Mouse (Mus musculus) embryo, embryonic 9.5 days (tissue): ENCODE measurements around the gene Tsfm.

Experiments used
- DNase-seq: peaks from one replicate; pipeline ENCODE4 v3.0.0-alpha.2; 2017; ENCODE audit errors: extremely low spot score

Tsfm gene

DNA sequence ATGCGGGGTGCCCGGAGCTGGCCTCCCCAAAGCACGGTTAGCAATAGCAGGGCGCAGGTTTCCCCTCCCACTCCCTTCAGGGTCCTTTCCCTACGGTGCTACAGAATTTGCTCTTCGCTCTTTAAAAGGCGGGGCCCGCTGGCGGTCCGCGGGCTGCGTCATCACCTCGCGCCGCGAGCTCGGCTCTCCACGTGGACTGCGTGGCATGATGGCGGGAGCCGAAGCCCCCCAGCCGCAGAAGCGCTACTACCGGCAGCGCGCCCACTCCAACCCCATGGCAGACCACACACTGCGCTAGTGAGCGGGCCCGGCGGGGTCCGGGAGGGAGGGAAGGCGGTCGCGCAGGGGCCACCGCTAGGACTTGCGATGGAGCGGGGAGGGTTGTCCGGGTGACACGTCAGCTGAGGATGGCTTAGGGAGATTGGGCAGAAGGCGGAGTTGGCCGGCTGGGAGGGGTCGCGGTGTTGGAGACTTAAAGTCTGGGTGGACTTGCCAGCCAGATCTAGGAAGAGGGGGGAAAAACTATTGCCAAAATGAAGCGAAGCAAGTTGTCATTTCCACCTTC, 11.2 kb upstream of the Tsfm start:
- DNase-seq, result peak; percentile 96

GRCm38 (mm10) chr10:127041274-127041766, 10.7 kb upstream of the Tsfm start, which contains the start of the genes Mettl1 and Eef1akmt3:
Gene Mettl1, plus strand, starts transcription at chr10:127041414.
Gene Eef1akmt3, minus strand, starts transcription at chr10:127041513.
- DNase-seq, result no peak

DNA sequence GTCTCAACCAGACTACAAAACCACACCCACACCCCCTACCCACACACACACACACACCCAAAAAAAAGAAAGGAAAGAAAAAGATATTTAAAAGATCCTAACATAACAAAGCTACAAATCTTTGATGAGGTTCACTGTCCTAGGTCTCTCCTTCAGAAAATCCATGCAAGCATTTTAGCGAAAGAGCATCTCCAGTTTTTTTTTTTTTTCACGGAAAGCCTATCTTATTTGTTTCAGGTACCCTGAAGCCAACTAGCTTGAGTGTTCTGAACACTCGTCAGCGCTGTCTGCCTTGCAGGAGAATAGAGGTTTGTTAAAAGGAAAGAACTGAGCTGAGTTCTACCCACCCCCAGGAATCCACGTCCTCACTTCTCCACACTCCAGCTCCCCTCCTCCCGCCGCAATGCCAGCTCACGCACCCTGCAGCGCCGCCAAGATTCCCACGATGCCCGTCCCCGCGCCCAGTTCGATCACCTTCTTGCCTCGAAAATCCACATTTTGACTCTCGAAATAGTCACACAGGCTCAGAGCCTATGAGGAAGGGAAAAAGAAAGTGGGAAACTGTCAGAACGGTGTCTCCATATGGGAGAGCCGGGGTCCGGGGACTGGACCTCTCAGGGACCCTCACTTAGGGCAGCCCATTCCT, 10.1 kb upstream of the Tsfm start:
- DNase-seq, result no peak

GRCm38 (mm10) chr10:127037641-127038040, 7.0 kb upstream of the Tsfm start:
- DNase-seq, result no peak

DNA sequence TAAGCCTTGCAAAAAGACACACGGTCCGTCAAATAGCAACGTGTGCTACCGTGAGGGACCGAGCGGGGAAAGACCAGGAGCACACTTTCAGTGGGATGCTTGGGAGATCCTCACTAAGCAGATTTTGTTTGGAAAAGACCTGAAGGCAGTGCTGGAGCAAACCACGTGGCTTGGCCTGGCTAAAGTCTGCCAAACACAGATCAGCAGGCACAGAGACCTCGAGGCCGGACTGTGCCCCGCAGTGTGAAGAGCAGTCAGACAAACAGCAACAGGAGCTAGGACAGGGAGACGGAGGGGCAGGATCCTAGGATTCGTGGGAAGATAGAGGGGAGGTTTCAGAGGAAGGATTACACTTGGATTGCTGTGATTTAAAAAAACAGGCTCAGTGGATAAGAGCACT, 5.6 kb upstream of the Tsfm start:
- no peak for DNase-seq

DNA sequence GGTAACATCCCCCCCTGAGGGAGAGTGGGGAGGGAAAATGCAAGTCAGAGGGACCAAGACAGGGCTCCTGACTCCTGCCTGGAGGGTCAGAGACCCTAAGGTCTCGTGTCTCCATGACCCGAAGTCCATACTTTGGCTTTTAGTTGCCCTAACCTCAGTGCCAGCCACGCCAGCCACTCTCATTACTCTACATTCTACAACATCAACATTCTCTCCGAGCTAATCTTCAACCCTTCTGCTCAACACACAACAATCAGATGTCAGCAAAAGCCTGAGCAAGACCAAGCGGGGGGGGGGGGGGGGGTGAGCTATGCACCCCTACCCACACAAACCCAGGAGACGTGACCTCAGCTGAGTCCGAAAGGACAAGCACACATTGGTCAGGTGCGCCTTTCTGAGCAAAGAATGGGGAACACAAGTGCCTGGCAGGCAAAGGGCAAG, 2.7 kb upstream of the Tsfm start:
- DNase-seq, result no peak

- no peak for DNase-seq
Observed at GRCm38 (mm10) chr10:127018422-127018821, 12.2 kb downstream of the Tsfm start.

DNA sequence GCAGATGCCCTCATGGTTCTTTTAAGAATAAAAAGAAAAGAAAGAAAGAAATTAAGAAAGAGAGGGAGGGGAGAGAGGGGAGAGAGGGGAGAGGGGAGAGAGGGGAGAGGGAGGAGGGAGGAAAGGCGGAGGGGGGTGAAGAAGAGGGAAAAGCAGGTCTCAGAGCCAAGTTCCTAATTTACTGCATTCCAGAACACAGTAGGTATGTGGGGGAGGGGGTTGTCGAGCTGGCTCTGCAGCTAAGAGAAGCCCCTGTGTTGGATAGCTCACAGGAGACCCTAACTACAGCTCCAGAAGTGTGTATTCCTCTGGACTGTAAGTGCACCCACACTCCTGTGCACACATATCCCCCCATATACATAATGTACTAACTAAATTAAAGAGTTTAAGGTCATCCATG, 13.6 kb downstream of the Tsfm start:
- no peak for DNase-seq

GRCm38 (mm10) chr10:127016488-127016887, 14.2 kb downstream of the Tsfm start:
- DNase-seq, result no peak

DNA sequence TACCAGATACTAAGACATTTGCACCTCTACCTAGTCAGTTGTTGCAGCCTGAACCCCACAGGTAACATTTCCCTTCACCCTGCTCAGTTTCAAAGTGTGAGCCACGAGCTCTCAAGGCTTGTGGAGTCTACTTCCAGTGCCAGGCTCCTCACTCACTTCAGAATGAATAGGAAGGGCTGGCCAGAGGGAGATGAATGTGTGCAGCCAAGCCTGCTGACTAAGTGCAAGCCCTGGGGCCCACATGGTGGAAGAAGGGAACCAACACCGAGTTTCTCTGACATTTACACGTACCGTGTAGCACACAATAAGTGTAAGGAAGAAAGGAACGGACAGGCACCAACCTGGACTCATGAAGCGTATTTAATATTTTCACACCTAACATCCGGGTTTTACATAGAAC, 26.8 kb downstream of the Tsfm start:
- no peak for DNase-seq

DNA sequence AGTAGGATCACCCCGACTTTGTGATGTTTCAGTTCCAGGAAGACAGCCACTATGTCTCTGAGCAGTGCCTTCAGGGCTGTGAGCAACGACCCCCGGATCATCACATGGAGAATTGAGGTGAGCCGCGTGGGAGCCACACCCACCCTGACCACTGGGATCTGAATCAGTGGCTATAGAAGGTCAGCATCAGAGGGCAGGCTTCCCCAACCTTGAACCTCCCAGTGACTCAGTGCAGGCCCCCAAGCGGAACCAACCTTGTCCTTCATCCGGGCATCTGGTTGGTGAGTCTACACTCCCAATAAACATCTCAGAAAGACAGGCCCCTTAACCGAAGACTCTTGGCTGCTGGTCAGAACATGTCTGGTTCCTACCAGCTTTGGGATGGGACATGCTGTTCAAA, 27.3 kb downstream of the Tsfm start:
- DNase-seq, result no peak

- no peak for DNase-seq
Observed at GRCm38 (mm10) chr10:127002765-127003164, 27.9 kb downstream of the Tsfm start.

DNA sequence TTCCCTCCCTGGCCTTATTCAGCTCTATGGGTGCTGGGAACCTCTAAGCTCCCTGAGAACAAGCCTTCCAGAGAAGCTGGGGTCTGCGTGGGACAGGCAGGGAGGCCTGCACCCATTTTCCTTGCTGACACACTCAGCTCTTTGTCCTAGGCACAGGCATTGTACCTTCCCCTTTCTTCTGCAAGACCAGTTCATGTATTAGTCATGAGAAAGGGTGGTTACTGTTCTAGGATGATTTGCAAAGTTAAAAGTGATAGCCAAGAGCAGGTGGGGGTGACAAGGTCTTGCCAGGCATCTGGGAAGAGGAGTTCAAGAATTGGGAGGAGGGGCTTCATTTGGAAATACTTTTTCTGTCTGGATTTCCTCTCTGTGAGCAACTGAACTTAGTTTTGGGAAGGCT, 28.6 kb downstream of the Tsfm start:
- no peak for DNase-seq

- DNase-seq, result no peak
Observed at GRCm38 (mm10) chr10:127001297-127001696, 29.3 kb downstream of the Tsfm start.

GRCm38 (mm10) chr10:127000529-127000928, 30.1 kb downstream of the Tsfm start, which contains the start of gene Avil:
Gene Avil, plus strand, starts transcription at chr10:127000709.
- no peak for DNase-seq

- DNase-seq, result no peak
Observed at GRCm38 (mm10) chr10:126997340-126998113, 33.1 kb downstream of the Tsfm start.

- no peak for DNase-seq
Observed at GRCm38 (mm10) chr10:126993621-126994020, 37.0 kb downstream of the Tsfm start.

- no peak for DNase-seq
Observed at GRCm38 (mm10) chr10:126991676-126992075, 39.0 kb downstream of the Tsfm start.

- peak; percentile 89 for DNase-seq
Observed at GRCm38 (mm10) chr10:126990313-126991056, 40.2 kb downstream of the Tsfm start.

DNA sequence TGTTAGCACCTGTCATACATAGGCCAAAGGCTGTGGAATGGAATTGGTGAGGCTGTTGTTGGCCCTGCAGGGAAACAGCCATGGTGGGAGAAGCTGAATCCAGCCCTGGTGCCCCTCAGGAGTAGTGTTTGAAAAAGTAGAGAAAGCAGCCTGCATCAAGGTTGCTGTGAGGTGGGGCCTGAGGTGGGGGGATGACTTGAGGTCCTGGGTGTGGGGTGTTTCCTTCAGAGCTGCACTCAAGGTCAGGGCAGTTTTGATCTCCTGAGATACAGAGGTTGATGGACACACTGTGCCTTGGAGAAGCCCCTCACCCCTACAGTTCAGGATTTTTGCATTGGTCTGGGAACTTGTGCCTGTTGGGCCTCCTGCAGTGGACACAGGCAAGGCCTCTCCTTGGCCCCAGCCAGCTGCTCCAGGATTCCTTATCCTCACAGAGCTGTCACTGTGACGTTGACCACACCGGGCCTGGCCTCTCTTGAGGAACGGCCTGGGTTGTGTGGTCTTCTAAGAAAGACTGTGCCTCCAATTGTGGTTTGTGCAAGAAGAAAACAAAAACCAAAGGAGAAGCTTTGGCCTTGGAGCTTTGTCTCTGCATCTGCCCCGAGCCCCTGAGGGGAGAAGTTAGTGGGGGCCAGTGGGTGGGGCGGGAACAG, 42.0 kb downstream of the Tsfm start:
- no peak for DNase-seq
